14 mouse cellular contexts compared by ENCODE assay signal in genomic region chr13:112037731-112038380, GRCm38 (mm10).
"Had no signal": no experiment of that assay in that cellular context is flagged by ENCODE, and none has a peak within 500 bp of the region (broad histone marks: within the 10 kb centered on the region; RNA-seq: fewer than 3 reads in every experiment).

No protein-coding gene starts in this region.

- H3K4me1 ChIP-seq: limb, embryonic 15.5 days; megakaryocyte, embryonic 14.5 days; midbrain, embryonic 15.5 days; neural tube, embryonic 12.5 days had no signal

- H3K9me3 ChIP-seq: limb, embryonic 15.5 days; megakaryocyte, embryonic 14.5 days; midbrain, embryonic 15.5 days; neural tube, embryonic 12.5 days had no signal

- H3K4me2 ChIP-seq: limb, embryonic 15.5 days; midbrain, embryonic 11.5 days; midbrain, embryonic 15.5 days; neural tube, embryonic 12.5 days had no signal

- ATAC-seq: hindbrain, embryonic 16.5 days; inflammation-experienced regulatory T-cells, adult 6 months; intestine, postnatal 0 days; midbrain, embryonic 15.5 days had no signal

- H3K4me3 ChIP-seq: limb, embryonic 15.5 days; megakaryocyte, embryonic 14.5 days; midbrain, embryonic 15.5 days; neural tube, embryonic 12.5 days had no signal

- H3K27me3 ChIP-seq: limb, embryonic 15.5 days; megakaryocyte, embryonic 14.5 days; midbrain, embryonic 15.5 days; neural tube, embryonic 12.5 days had no signal

- H3K9ac ChIP-seq: limb, embryonic 15.5 days; midbrain, embryonic 15.5 days; neural tube, embryonic 12.5 days had no signal

- DNase-seq: kidney, postnatal 14 days; layer of hippocampus, postnatal 36 days; thymus, adult 2 months; thymus, postnatal 25 days had no signal

- H3K27ac ChIP-seq: limb, embryonic 15.5 days; macrophage; midbrain, embryonic 15.5 days; neural tube, embryonic 12.5 days; stomach, postnatal 0 days had no signal

- H3K36me3 ChIP-seq: limb, embryonic 15.5 days; midbrain, embryonic 15.5 days; neural tube, embryonic 12.5 days had no signal
